Mouse (Mus musculus) embryonic facial prominence, embryonic 11.5 days (tissue): ENCODE data around the gene Ddc. TPM values are rescaled to one million over a fixed set of nuclear protein-coding genes. Genes with fewer than 3 reads are reported as not detected.

Experiments
- ATAC-seq: fragments of 200-750 bp; cut with Nextera tagmentation; replicated peaks from 2 replicates; pipeline ENCODE4 v1.8.0; 2017; ENCODE audit warnings: low read depth; ENCODE audit not compliant: insufficient number of reproducible peaks, low FRiP score, low TSS enrichment
- DNase-seq: peaks from one replicate; pipeline ENCODE4 v3.0.0-alpha.2; 2015; ENCODE audit warnings: low spot score
- H3K27ac ChIP-seq: fragments of 300-500 bp; sonication (generic); replicated peaks from 2 replicates; pipeline ENCODE4 v1.5.1; 2014; ENCODE audit warnings: mild to moderate bottlenecking, low read depth, low read length, control low read depth
- H3K27me3 ChIP-seq: fragments of 300-500 bp; sonication (generic); 2 replicates; pipeline ENCODE4 v1.6.1; 2014; ENCODE audit warnings: mild to moderate bottlenecking, low read length, moderate library complexity, mixed read lengths; ENCODE audit not compliant: control insufficient read depth, insufficient read depth
- H3K36me3 ChIP-seq: fragments of 300-500 bp; sonication (generic); replicated peaks from 2 replicates; pipeline ENCODE4 v1.6.1; 2014; ENCODE audit warnings: low read depth, mild to moderate bottlenecking, low read length, moderate library complexity, mixed read lengths; ENCODE audit not compliant: control insufficient read depth, insufficient read depth
- H3K4me1 ChIP-seq: fragments of 300-500 bp; sonication (generic); 2 replicates; pipeline ENCODE4 v1.6.1; 2014; ENCODE audit warnings: low read length, mixed read lengths; ENCODE audit not compliant: control insufficient read depth, insufficient read depth
- H3K4me2 ChIP-seq: fragments of 300-500 bp; sonication (generic); 2 replicates; pipeline ENCODE4 v1.6.1; 2014; ENCODE audit warnings: low read depth, mild to moderate bottlenecking, control low read depth, low read length, moderate library complexity
- H3K4me3 ChIP-seq: fragments of 300-500 bp; sonication (generic); 2 replicates; pipeline ENCODE4 v1.5.1; 2014; ENCODE audit warnings: low read depth, low read length, control low read depth
- H3K9ac ChIP-seq: fragments of 300-500 bp; sonication (generic); replicated peaks from 2 replicates; pipeline ENCODE4 v1.6.1; 2014; ENCODE audit warnings: mild to moderate bottlenecking, control low read depth, low read length
- H3K9me3 ChIP-seq: fragments of 300-500 bp; sonication (generic); replicated peaks from 2 replicates; pipeline ENCODE4 v1.6.1; 2016; ENCODE audit warnings: mild to moderate bottlenecking, low read length, inconsistent platforms, mixed read lengths; ENCODE audit not compliant: control insufficient read depth
- WGBS: fragments of 180-500 bp; shearing (Covaris S2); extraction: QIAGEN DNeasy Blood & Tissue Kit; methylation state at CpG from one replicate; pipeline ENCODE4 v1.1.7; 2014; 5-methylcytosine and 5-hydroxymethylcytosine counted together
- polyA plus RNA-seq: library from polyadenylated mRNA; unstranded; fragments of >200 nt; fragmentation: Nextera tagmentation; extraction: Ambion mirVana; gene quantifications from 2 replicates; pipeline ENCODE4 v1.2.1, GENCODE M21; 2014

The Ddc gene
- polyA plus RNA-seq, 1 experiment from 2014 or later: 10.4 TPM

GRCm38 (mm10) chr11:11844367-11844971 is 53.5 kb downstream of the Ddc start:
- no peak overlapping the region for H3K27ac ChIP-seq
- no peak overlapping the region for H3K9ac ChIP-seq

GRCm38 (mm10) chr11:11841590-11841989 is 56.4 kb downstream of the Ddc start:
- Histone ChIP-seq H3K36me3 (no peaks in the 10 kb centered on the region), H3K4me2 (no peak overlapping the region), H3K9ac (no peak overlapping the region), H3K4me1 (no peaks in the 10 kb centered on the region; the same call in 1 of the 2 replicates), H3K4me3 (no peak overlapping the region), H3K9me3 (no peaks in the 10 kb centered on the region), H3K27me3 (no peaks in the 10 kb centered on the region; the same call in 1 of the 2 replicates), H3K27ac (no peak overlapping the region)
- ATAC-seq (no peak), DNase-seq (no peak)
- WGBS: 77% methylated on average over 4 of the region's 4 CpGs

More at GRCm38 (mm10) chr11:11844367-11844971, 53.5 kb downstream of the Ddc start:
- Histone ChIP-seq H3K9me3 (no peaks in the 10 kb centered on the region), H3K4me1 (no peaks in the 10 kb centered on the region), H3K27me3 (no peaks in the 10 kb centered on the region; the same call in 1 of the 2 replicates), H3K36me3 (no peaks in the 10 kb centered on the region), H3K4me3 (no peak overlapping the region), H3K4me2 (no peak overlapping the region)
- WGBS: 47% methylated on average over 13 of the region's 13 CpGs
- peak; percentile 69 for ATAC-seq
- DNase-seq: no peak

GRCm38 (mm10) chr11:11840746-11841145 is 57.2 kb downstream of the Ddc start:
- 68% methylated on average over 2 of the region's 2 CpGs for WGBS
- Histone ChIP-seq H3K9ac (no peak overlapping the region), H3K4me3 (no peak overlapping the region), H3K4me2 (no peak overlapping the region), H3K27me3 (no peaks in the 10 kb centered on the region; the same call in 1 of the 2 replicates), H3K27ac (no peak overlapping the region), H3K9me3 (no peaks in the 10 kb centered on the region), H3K36me3 (no peaks in the 10 kb centered on the region), H3K4me1 (no peaks in the 10 kb centered on the region; the same call in 1 of the 2 replicates)
- no peak for ATAC-seq
- DNase-seq: no peak

- Histone ChIP-seq H3K4me2 (no peak overlapping the region), H3K36me3 (no peaks in the 10 kb centered on the region), H3K9me3 (no peaks in the 10 kb centered on the region), H3K9ac (no peak overlapping the region), H3K27ac (no peak overlapping the region), H3K27me3 (no peaks in the 10 kb centered on the region; the same call in 1 of the 2 replicates), H3K4me3 (no peak overlapping the region), H3K4me1 (no peaks in the 10 kb centered on the region; the same call in 1 of the 2 replicates)
- 87% methylated on average over 7 of the region's 7 CpGs for WGBS
- ATAC-seq (no peak), DNase-seq (no peak)
Observed at GRCm38 (mm10) chr11:11839874-11840273, 58.1 kb downstream of the Ddc start.

GRCm38 (mm10) chr11:11837384-11837783 is 60.6 kb downstream of the Ddc start:
- Histone ChIP-seq H3K27me3 (no peaks in the 10 kb centered on the region), H3K4me1 (no peaks in the 10 kb centered on the region; the same call in 1 of the 2 replicates), H3K9me3 (no peaks in the 10 kb centered on the region), H3K4me2 (no peak overlapping the region), H3K4me3 (no peak overlapping the region), H3K36me3 (no peaks in the 10 kb centered on the region), H3K27ac (peak overlapping the region; percentile 67), H3K9ac (no peak overlapping the region)
- 79% methylated on average over 5 of the region's 5 CpGs for WGBS
- DNase-seq: no peak
- ATAC-seq: no peak

- 0 out of 2 replicates have a peak, but pooled peaks have one; percentile 27 for ATAC-seq
- Histone ChIP-seq H3K4me1 (peaks cover 2% of the 10 kb centered on the region), H3K27me3 (no peaks in the 10 kb centered on the region), H3K4me3 (no peak overlapping the region), H3K4me2 (no peak overlapping the region), H3K9me3 (no peaks in the 10 kb centered on the region), H3K9ac (peak overlapping the region; percentile 35; the same call in 1 of the 2 replicates), H3K36me3 (no peaks in the 10 kb centered on the region), H3K27ac (peak overlapping the region; percentile 67)
- peak; percentile 27 for DNase-seq
- WGBS: 35% methylated on average over 18 of the region's 18 CpGs
Observed at GRCm38 (mm10) chr11:11836713-11837370, 61.1 kb downstream of the Ddc start.

GRCm38 (mm10) chr11:11836262-11836661 is 61.7 kb downstream of the Ddc start:
- Histone ChIP-seq H3K4me3 (no peak overlapping the region), H3K27me3 (no peaks in the 10 kb centered on the region), H3K9me3 (no peaks in the 10 kb centered on the region), H3K4me2 (no peak overlapping the region), H3K9ac (0 out of 2 replicates have a peak overlapping the region, but pooled peaks have one; percentile 35), H3K36me3 (no peaks in the 10 kb centered on the region), H3K4me1 (peaks cover 3% of the 10 kb centered on the region), H3K27ac (peak overlapping the region; percentile 38; the same call in 1 of the 2 replicates)
- DNase-seq (no peak), ATAC-seq (no peak)
- 41% methylated on average over 8 of the region's 8 CpGs for WGBS

- WGBS: 78% methylated on average over 4 of the region's 4 CpGs
- no peaks in the 10 kb centered on the region for H3K36me3 ChIP-seq
- no peak for DNase-seq
- no peak for ATAC-seq
- 0 out of 2 replicates have a peak overlapping the region, but pooled peaks have one; percentile 35 for H3K27ac ChIP-seq
- no peak overlapping the region for H3K9ac ChIP-seq
- H3K9me3 ChIP-seq: no peaks in the 10 kb centered on the region
- H3K4me1 ChIP-seq: peaks cover 3% of the 10 kb centered on the region
- no peak overlapping the region for H3K4me2 ChIP-seq
- no peaks in the 10 kb centered on the region for H3K27me3 ChIP-seq
- H3K4me3 ChIP-seq: no peak overlapping the region
Observed at GRCm38 (mm10) chr11:11835791-11836190, 62.2 kb downstream of the Ddc start.
